Mouse (Mus musculus) erythroid progenitor cell, adult 5-6 weeks (primary cell): ENCODE data around the gene Pax6. TPM values are rescaled to one million over a fixed set of nuclear protein-coding genes. Genes with fewer than 3 reads are reported as not detected.

Experiments used
- ATAC-seq: replicated peaks from 2 replicates; pipeline ENCODE4 v1.8.0; 2016; ENCODE audit warnings: moderate number of reproducible peaks, mild to moderate bottlenecking, moderate TSS enrichment, inconsistent platforms; ENCODE audit not compliant: poor library complexity, low FRiP score, severe bottlenecking
- total RNA-seq, 2 experiments: library from RNA; stranded (forward) in 1 of 2; stranded (reverse) in 1 of 2; fragments of 150-400 nt in 1 of 2; fragments of 186-747, 209-891 nt in 1 of 2; gene quantifications; 2 replicates each; pipeline versions ENCODE4 v1.2.3 to v1.2.4; 2015 to 2017; ENCODE audit warnings: low replicate concordance in 2 of 2

Pax6 gene
- total RNA-seq, 2 experiments from 2014 or later = not detected

DNA sequence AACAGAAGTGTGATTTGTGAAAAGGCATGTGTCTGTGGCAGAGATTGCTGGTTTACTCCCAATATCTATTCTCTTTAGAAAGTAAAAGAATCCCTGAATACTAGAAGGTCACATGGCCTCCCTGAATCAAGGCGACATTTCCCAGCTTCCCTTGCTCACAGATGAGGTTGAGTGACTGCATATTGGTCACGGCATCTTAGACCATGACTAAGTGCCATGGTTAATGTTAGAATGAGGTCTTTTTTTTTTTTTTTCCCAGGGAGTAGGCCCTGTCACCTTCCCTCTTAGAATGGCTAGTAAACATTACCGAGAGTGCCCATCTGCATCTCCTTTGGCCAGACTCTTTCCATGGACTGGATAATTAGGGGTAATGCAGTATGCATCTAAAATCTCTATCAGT lies 41.8 kb downstream of the Pax6 start:
- no peak for ATAC-seq

DNA sequence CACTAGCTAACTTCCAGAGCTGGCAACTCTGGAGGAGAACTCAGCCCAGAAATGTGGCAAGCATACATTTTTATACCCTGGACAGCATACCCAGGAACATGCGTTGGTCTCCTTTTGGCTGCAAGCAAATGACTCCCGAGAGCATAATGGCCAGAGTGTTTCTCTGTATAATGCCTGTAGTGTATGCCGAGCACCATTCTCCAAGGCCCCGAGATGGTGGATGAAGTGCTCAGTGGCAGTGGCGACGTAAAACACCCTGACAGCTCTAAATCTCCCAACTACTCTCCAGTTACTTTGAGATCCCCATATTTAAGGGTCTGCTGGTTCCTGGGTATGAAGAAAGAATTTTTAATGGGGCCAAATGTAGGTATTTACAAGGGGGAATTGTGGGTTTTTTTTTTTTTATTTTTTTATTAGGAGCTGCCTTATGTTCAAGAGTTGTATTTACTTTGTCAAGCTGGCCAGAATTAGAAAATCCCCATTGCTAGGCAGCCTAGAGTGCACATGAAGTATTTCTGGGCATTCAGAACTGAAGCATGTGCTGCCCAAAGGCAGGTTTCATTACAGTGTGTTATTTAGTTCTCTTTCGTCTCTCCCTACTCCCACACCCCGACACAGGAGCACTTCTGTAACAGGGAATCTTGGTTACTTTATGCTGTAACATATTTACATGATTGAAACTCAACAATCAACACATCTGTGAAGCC lies 46.9 kb downstream of the Pax6 start:
- no peak for ATAC-seq

DNA sequence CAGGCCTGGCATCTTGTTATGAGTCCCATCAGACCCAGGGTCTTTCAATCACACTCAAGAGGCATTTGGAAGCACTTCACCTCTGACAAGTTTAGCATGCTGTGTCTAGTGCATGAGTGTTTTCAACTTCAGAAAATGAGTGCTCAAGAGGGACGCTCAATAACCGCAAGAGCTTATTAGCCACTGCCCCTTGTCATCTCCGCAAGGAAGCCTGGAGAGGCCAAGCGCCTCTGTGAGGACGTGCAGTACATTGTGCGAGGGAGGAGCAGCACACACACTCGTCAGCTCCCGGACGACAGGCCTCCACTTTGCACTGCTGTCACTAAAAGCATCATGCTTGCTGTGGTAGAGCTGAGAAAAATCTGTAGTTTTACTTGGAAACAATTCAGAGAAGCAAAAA lies 58.0 kb downstream of the Pax6 start:
- no peak for ATAC-seq

DNA sequence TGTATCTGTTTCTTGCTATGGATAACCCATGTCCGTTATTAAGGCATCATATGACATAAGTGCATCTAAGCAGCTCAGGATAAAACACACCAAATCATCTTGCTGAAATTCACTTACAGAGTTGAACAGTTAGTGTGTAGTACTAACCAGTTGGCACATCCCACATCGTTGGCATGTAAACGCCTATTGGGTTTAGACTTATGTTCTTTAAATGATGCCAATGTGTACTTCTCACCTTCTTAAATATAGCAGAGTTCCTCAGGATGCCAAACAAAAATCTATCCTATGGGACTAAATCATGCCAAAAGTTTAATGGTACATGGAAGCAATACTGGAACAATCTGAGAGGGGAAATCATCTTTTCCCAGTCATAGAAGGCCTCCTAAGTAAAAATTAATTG lies 62.0 kb downstream of the Pax6 start:
- ATAC-seq = no peak

DNA sequence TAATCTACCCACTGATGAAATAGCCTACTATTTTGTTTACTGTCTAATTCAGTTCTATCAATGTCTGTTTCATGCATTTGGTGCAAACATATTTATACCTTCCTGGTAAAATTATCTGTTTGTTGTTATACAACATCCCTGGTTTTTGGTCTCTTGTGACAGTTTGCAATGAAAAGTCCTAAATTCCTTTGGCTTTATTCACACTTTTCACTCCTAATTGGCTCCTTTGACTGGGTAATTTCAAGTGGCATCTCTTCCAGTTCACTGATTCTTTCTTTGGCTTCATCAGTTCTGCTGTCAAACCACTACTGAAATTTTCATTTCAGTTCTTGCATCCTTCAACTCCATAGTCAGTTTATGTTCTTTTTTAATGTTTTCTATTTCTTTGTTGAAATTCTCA lies 67.5 kb downstream of the Pax6 start:
- ATAC-seq = no peak

DNA sequence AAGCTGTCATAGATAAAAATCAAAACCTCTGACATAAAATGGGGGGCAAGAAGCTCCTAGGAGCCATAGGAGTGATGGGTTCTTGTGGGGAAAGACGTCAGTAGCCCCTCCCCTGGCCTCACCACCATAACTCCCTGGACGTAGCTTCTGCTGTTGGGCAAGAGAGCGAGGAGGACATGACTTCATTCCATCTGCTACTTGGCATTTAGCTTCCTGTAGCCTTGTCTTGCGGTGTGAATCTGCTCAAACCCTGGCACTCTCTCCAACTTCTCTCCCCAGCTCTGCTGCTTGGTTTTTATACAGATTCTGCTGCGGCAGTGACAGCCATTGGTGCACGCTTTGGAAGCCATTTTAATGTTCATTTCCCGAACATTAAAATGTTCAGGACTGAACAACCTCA lies 78.2 kb downstream of the Pax6 start:
- no peak for ATAC-seq

Other genes starting within 250 kb of the Pax6 start
- gene Elp4, start 235.7 kb downstream of the Pax6 start, total RNA-seq (2015; ENCODE audit: low replicate concordance) = 9.0 and 34.8 TPM in 2 replicates
- 6.5 and 9.2 TPM in 2 replicates for gene Elp4, start 235.7 kb downstream of the Pax6 start, total RNA-seq (2017; ENCODE audit: low replicate concordance)
- gene Immp1l, start 235.7 kb downstream of the Pax6 start, total RNA-seq (2015; ENCODE audit: low replicate concordance) = 9.6 and 13.3 TPM in 2 replicates
- 12.0 and 17.7 TPM in 2 replicates for gene Immp1l, start 235.7 kb downstream of the Pax6 start, total RNA-seq (2017; ENCODE audit: low replicate concordance)